15 mouse cellular contexts compared by ENCODE assay signal in the genomic region with DNA sequence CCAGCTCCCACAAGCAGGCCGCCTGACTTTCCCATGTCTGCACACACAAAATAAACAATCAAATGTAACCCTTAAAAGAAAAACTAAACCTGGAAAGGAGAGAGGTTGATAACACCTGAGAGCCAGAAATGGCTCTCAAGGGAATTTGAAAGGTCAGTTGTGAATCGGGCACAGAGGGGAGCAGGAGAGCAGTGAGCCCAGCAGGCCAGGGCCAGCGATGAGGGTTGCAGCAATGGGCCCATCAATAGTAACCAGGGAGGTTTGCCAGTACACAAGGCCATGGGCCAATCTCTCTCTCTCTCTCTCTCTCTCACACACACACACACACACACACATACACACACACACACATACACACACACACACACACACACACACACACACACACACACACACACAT. TPM values are rescaled to one million over a fixed set of nuclear protein-coding genes. Genes with fewer than 3 reads are reported as not detected.
DNase-seq lines count a peak whose midpoint lies in the region; ATAC-seq and TF ChIP-seq lines count a peak whose summit lies in the region.
"Had no signal": no experiment of that assay in that cellular context is flagged by ENCODE, and none has a peak within 500 bp of the region (broad histone marks: within the 10 kb centered on the region; RNA-seq: fewer than 3 reads in every experiment).

No protein-coding gene starts in this region.

- H3K27me3 ChIP-seq in kidney, postnatal 0 days (ENCODE audit: insufficient read depth, low read length) = no peaks in the 10 kb centered on the region
- no peaks in the 10 kb centered on the region for H3K27me3 ChIP-seq in lung, postnatal 0 days (replicated peaks; ENCODE audit: insufficient read depth, low read length)
- H3K27me3 ChIP-seq in stomach, embryonic 15.5 days (replicated peaks) = no peaks in the 10 kb centered on the region
- H3K27me3 ChIP-seq: heart, embryonic 13.5 days; hindbrain, embryonic 15.5 days had no signal

- H3K4me3 ChIP-seq in kidney, postnatal 0 days (replicated peaks; ENCODE audit: low read depth, low read length) = no peak overlapping the region
- no peak overlapping the region for H3K4me3 ChIP-seq in lung, postnatal 0 days (ENCODE audit: low read depth, low read length)
- H3K4me3 ChIP-seq in stomach, embryonic 15.5 days (replicated peaks) = no peak overlapping the region
- H3K4me3 ChIP-seq: heart, embryonic 13.5 days; hindbrain, embryonic 15.5 days had no signal

- ATAC-seq in kidney, postnatal 0 days (replicated peaks; ENCODE audit: low FRiP score, low read depth) = no peak
- no peak for ATAC-seq in lung, postnatal 0 days
- no peak for ATAC-seq in stomach, embryonic 15.5 days (ENCODE audit: insufficient read depth, low FRiP score, low read depth)

- H3K9me3 ChIP-seq in kidney, postnatal 0 days (replicated peaks; ENCODE audit: low read length) = no peaks in the 10 kb centered on the region
- H3K9me3 ChIP-seq in lung, postnatal 0 days (ENCODE audit: low read length) = no peaks in the 10 kb centered on the region
- H3K9me3 ChIP-seq in stomach, embryonic 15.5 days = no peaks in the 10 kb centered on the region
- H3K9me3 ChIP-seq: G1E; heart, embryonic 13.5 days; hindbrain, embryonic 15.5 days had no signal

- WGBS in kidney, postnatal 0 days = 70% methylated on average over 3 of the region's 3 CpGs
- WGBS in lung, postnatal 0 days = 42% methylated on average over 3 of the region's 3 CpGs
- WGBS in stomach, embryonic 15.5 days = 61% methylated on average over 3 of the region's 3 CpGs

- no peak overlapping the region for H3K4me2 ChIP-seq in kidney, postnatal 0 days (ENCODE audit: low read length)
- H3K4me2 ChIP-seq in lung, postnatal 0 days (replicated peaks; ENCODE audit: low read depth, low read length) = no peak overlapping the region
- H3K4me2 ChIP-seq in stomach, embryonic 15.5 days = no peak overlapping the region
- H3K4me2 ChIP-seq: heart, embryonic 13.5 days; hindbrain, embryonic 15.5 days had no signal

- peaks cover 3% of the 10 kb centered on the region; the same call in 1 of the 2 replicates for H3K36me3 ChIP-seq in kidney, postnatal 0 days (ENCODE audit: insufficient read depth, low read length)
- no peaks in the 10 kb centered on the region for H3K36me3 ChIP-seq in lung, postnatal 0 days (ENCODE audit: insufficient read depth, low read length)
- H3K36me3 ChIP-seq in stomach, embryonic 15.5 days = 0 out of 2 replicates have a peak, but pooled peaks cover 8% of the 10 kb centered on the region
- H3K36me3 ChIP-seq: hindbrain, embryonic 15.5 days had no signal

- no peak for TF ChIP-seq EP300 in lung, postnatal 0 days (IDR thresholded peaks at IDR 0.05)

- 0 out of 2 replicates have a peak overlapping the region, but pooled peaks have one; percentile 19 for H3K27ac ChIP-seq in kidney, postnatal 0 days
- peak overlapping the region; percentile 69; the same call in 1 of the 2 replicates for H3K27ac ChIP-seq in lung, postnatal 0 days (ENCODE audit: low read length)
- peak overlapping the region; percentile 21; the same call in 1 of the 2 replicates for H3K27ac ChIP-seq in stomach, embryonic 15.5 days
- H3K27ac ChIP-seq: hindbrain, embryonic 15.5 days had no signal

- TF ChIP-seq CTCF in kidney, postnatal 0 days (IDR thresholded peaks at IDR 0.05; ENCODE audit: low read depth) = no peak
- TF ChIP-seq CTCF in lung, postnatal 0 days (IDR thresholded peaks at IDR 0.05) = no peak

- 0 out of 2 replicates have a peak overlapping the region, but pooled peaks have one; percentile 37 for H3K9ac ChIP-seq in kidney, postnatal 0 days (ENCODE audit: low read depth, low read length)
- no peak overlapping the region for H3K9ac ChIP-seq in lung, postnatal 0 days (replicated peaks; ENCODE audit: low read depth)
- no peak overlapping the region for H3K9ac ChIP-seq in stomach, embryonic 15.5 days
- H3K9ac ChIP-seq: heart, embryonic 13.5 days; hindbrain, embryonic 15.5 days had no signal

- H3K4me1 ChIP-seq in kidney, postnatal 0 days (replicated peaks; ENCODE audit: insufficient read depth, low read length) = peaks cover 38% of the 10 kb centered on the region
- peaks cover 27% of the 10 kb centered on the region; the same call in 1 of the 2 replicates for H3K4me1 ChIP-seq in lung, postnatal 0 days (ENCODE audit: insufficient read depth, low read depth, low read length)
- peaks cover 52% of the 10 kb centered on the region for H3K4me1 ChIP-seq in stomach, embryonic 15.5 days

- DNase-seq in heart, adult 11 months = peak; percentile 90
- no peak for DNase-seq in heart, adult 9 months (ENCODE audit: low spot score in 2 of 2)
- no peak for DNase-seq in kidney, postnatal 0 days (ENCODE audit: low spot score)
- no peak for DNase-seq in kidney, postnatal 25 days
- DNase-seq in lung, postnatal 0 days (ENCODE audit: low spot score) = no peak
- DNase-seq in lung, postnatal 36 days = no peak
- DNase-seq in MN1 (ENCODE audit: low spot score) = no peak
- DNase-seq: adrenal gland, postnatal 25 days; cerebellum, adult 9-11 months; gastrocnemius, postnatal 10 days; kidney, adult 18-20 months had no signal

RNA-seq across cellular contexts. Expression of a gene that starts 34.0 kb away (rescaled TPM):
- 39.6 and 41.7 TPM in 2 replicates for polyA plus RNA-seq in kidney, postnatal 0 days (2015; fragmentation: Nextera tagmentation; extraction: Ambion mirVana)
- polyA plus RNA-seq in lung, postnatal 0 days (2015; fragmentation: Nextera tagmentation; extraction: Ambion mirVana) = 30.7 and 32.1 TPM in 2 replicates
- 53.6 and 54.5 TPM in 2 replicates for polyA plus RNA-seq in stomach, embryonic 15.5 days (2015; fragmentation: Nextera tagmentation; extraction: Ambion mirVana)

Comparison
In these comparisons a context has a peak if more than half of its experiments do, and no peak if none do; other contexts are left out.
1. H3K27ac ChIP-seq: peak in every context shown above with its lines; median percentile 69 in lung, postnatal 0 days; 21 in stomach, embryonic 15.5 days; 19 in kidney, postnatal 0 days.